Mouse (Mus musculus) intestine, embryonic 15.5 days (tissue): ENCODE measurements at regions not wholly inside any gene's neighbourhood (a gene's known extent, or its start where the extent isn't known, plus 50 kb on each side); places are given as distances from the start of the nearest gene placed in this dataset.

ENCODE experiments used
- ATAC-seq: fragments of 200-750 bp; cut with Nextera tagmentation; 2 replicates; pipeline ENCODE4 v1.8.0; 2017; ENCODE audit warnings: moderate TSS enrichment, moderate library complexity
- H3K27ac ChIP-seq: fragments of 300-500 bp; sonication (generic); 2 replicates; pipeline ENCODE4 v1.5.1; 2015; ENCODE audit warnings: mild to moderate bottlenecking, inconsistent platforms
- H3K27me3 ChIP-seq: fragments of 300-500 bp; sonication (generic); replicated peaks from 2 replicates; pipeline ENCODE4 v1.6.1; 2015; ENCODE audit warnings: inconsistent platforms
- H3K36me3 ChIP-seq: fragments of 300-500 bp; sonication (generic); 2 replicates; pipeline ENCODE4 v1.6.1; 2015; ENCODE audit warnings: inconsistent platforms
- H3K4me1 ChIP-seq: fragments of 300-500 bp; sonication (generic); replicated peaks from 2 replicates; pipeline ENCODE4 v1.6.1; 2015; ENCODE audit warnings: inconsistent platforms
- H3K4me2 ChIP-seq: fragments of 300-500 bp; sonication (generic); replicated peaks from 2 replicates; pipeline ENCODE4 v1.6.1; 2015; ENCODE audit warnings: mild to moderate bottlenecking, inconsistent platforms
- H3K4me3 ChIP-seq: fragments of 300-500 bp; sonication (generic); replicated peaks from 2 replicates; pipeline ENCODE4 v1.5.1; 2015; ENCODE audit warnings: inconsistent platforms
- H3K9ac ChIP-seq: fragments of 300-500 bp; sonication (generic); 2 replicates; pipeline ENCODE4 v1.6.1; 2015; ENCODE audit warnings: inconsistent platforms
- H3K9me3 ChIP-seq: fragments of 300-500 bp; sonication (generic); 2 replicates; pipeline ENCODE4 v1.6.1; 2016; ENCODE audit warnings: inconsistent platforms
- WGBS: fragments of 180-500 bp; shearing (Covaris S2); methylation state at CpG from one replicate; pipeline ENCODE4 v1.1.7; 2015; 5-methylcytosine and 5-hydroxymethylcytosine counted together

- Histone ChIP-seq H3K9me3 (no peaks in the 10 kb centered on the region), H3K4me2 (no peak overlapping the region), H3K36me3 (no peaks in the 10 kb centered on the region), H3K9ac (no peak overlapping the region), H3K27me3 (no peaks in the 10 kb centered on the region), H3K4me3 (no peak overlapping the region), H3K4me1 (0 out of 2 replicates have a peak, but pooled peaks cover 5% of the 10 kb centered on the region), H3K27ac (no peak overlapping the region)
- ATAC-seq, result peak; percentile 56; the same call in 1 of the 2 replicates
- 41% methylated on average over 7 of the region's 7 CpGs for WGBS
These were observed 56.8 kb upstream of the Edn1 start for GRCm38 (mm10) chr13:42244240-42245086.

GRCm38 (mm10) chr13:42245753-42246409 lies 55.4 kb upstream of the Edn1 start:
- no peak overlapping the region for H3K27ac ChIP-seq
- no peaks in the 10 kb centered on the region for H3K9me3 ChIP-seq
- H3K9ac ChIP-seq, result no peak overlapping the region
- 0 out of 2 replicates have a peak, but pooled peaks cover 5% of the 10 kb centered on the region for H3K4me1 ChIP-seq
- WGBS, result 77% methylated on average over 11 of the region's 11 CpGs
- ATAC-seq, result no peak
- no peak overlapping the region for H3K4me3 ChIP-seq
- no peaks in the 10 kb centered on the region for H3K27me3 ChIP-seq
- no peak overlapping the region for H3K4me2 ChIP-seq
- H3K36me3 ChIP-seq, result no peaks in the 10 kb centered on the region
